Mouse (Mus musculus) olfactory bulb, adult 2 months (tissue): ENCODE results near the gene C330007P06Rik. TPM values are rescaled to one million over a fixed set of nuclear protein-coding genes. Genes with fewer than 3 reads are reported as not detected.

ENCODE experiments used
- H3K27ac ChIP-seq: fragments of 200-500 bp; 2 replicates; pipeline ENCODE4 v1.5.1; 2012; ENCODE audit warnings: low read depth, low read length; ENCODE audit not compliant: insufficient read depth
- H3K4me1 ChIP-seq: fragments of 200-500 bp; 2 replicates; pipeline ENCODE4 v1.6.1; 2012; ENCODE audit warnings: low read length; ENCODE audit not compliant: control insufficient read depth, insufficient read depth
- H3K4me3 ChIP-seq: fragments of 200-500 bp; 2 replicates; pipeline ENCODE4 v1.5.1; 2012; ENCODE audit warnings: mild to moderate bottlenecking, low read depth, low read length, moderate library complexity; ENCODE audit not compliant: insufficient read depth
- CTCF ChIP-seq: fragments of 200-500 bp; IDR thresholded peaks from 2 replicates; pipeline ENCODE4 v1.5.1; 2012; ENCODE audit warnings: low read depth, mild to moderate bottlenecking, low read length, moderate library complexity; ENCODE audit not compliant: insufficient read depth
- POLR2A ChIP-seq: fragments of 200-500 bp; IDR thresholded peaks from 2 replicates; pipeline ENCODE4 v1.6.1; 2012; ENCODE audit warnings: mild to moderate bottlenecking, low read depth, low read length, moderate library complexity; ENCODE audit not compliant: insufficient read depth
- WGBS: fragments of 180-500 bp; shearing (Covaris S2); methylation state at CpG from one replicate; pipeline ENCODE4 v1.1.7; 2018; 5-methylcytosine and 5-hydroxymethylcytosine counted together
- polyA plus RNA-seq: library from polyadenylated mRNA; stranded (reverse); fragments of >200 nt; gene quantifications from 2 replicates; pipeline ENCODE4 v1.2.4, GENCODE M21; 2012; ENCODE audit warnings: low replicate concordance; ENCODE audit not compliant: missing spikeins, insufficient read depth, insufficient read length

C330007P06Rik gene
- polyA plus RNA-seq, 1 experiment: not detected

DNA sequence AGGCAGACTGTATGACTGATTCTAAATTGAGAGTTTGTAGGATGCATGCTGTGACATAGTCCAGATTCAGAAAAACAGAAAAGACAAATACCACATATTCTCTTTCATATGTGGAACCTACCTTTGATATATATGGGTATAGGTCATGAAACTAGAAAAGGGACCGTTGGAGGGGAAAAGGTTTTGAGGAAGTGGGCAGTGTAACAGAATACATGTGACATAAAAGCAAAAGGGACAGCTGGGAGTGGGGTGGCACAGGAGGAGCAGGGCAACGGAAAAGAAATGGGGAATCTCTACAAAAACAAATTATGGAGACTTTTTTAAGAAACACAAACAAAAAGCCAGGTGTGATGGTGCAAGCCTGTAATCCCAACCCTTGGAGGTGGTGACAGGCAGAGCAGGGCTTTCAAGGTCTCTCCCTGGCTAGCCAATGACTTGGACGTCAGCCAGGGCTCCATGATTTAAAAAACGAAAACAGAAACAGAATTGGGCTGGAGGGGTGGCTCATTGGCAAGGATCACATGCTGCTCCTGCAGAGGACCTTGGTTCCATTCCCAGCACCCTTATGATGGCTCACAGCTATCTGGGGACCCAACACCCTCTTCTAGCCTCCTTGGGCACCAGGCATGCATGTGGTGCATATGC lies 30.4 kb downstream of the C330007P06Rik start:
- Histone ChIP-seq H3K4me3 (no peak overlapping the region), H3K4me1 (no peaks in the 10 kb centered on the region), H3K27ac (no peak overlapping the region)
- no peak for TF ChIP-seq CTCF
- TF ChIP-seq POLR2A: no peak
- 57% methylated on average over 4 of the region's 4 CpGs for WGBS

DNA sequence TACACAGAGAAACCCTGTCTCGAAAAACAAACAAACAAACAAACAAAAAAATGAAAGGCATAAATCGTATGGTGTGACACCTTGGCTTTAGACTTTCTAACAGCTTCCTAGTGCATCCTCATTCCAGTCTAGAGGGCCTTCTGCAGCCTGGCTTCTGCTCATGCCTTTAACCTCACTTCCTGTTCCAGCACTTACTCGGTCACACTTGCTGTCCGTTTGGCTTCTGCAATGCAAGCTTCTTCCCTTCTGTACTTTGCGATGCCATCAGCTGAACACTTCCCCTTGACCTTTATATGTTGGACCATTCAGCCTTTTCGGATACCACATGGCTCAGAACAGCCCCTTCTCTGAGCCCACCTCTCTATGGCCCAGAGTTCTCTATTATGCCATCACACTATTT lies 32.2 kb downstream of the C330007P06Rik start:
- Histone ChIP-seq H3K27ac (no peak overlapping the region), H3K4me3 (no peak overlapping the region), H3K4me1 (no peaks in the 10 kb centered on the region)
- WGBS: 90% methylated on average over 6 of the region's 6 CpGs
- TF ChIP-seq CTCF (no peak), POLR2A (no peak)

DNA sequence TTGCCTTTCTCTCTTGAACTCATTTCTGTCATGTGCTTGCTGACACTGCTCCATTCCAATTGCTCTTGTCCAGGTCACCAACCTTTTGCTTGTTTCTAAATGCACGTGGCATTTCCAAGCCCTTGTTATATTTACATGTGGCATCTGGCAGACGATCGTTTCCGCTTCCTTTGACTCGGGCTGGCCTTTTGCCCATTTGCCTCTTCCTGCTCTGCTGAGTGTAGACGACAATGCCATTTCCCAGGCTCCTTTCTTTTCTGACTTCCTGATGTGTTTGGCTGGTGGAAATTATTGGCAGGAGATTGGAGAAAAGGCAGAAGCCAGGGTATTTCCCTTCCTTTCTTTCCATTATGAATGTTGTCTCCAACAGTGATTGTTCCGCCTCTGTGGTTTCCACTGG lies 34.5 kb downstream of the C330007P06Rik start:
- Histone ChIP-seq H3K27ac (no peak overlapping the region), H3K4me1 (no peaks in the 10 kb centered on the region), H3K4me3 (no peak overlapping the region)
- 46% methylated on average over 7 of the region's 7 CpGs for WGBS
- TF ChIP-seq CTCF (no peak), POLR2A (no peak)

DNA sequence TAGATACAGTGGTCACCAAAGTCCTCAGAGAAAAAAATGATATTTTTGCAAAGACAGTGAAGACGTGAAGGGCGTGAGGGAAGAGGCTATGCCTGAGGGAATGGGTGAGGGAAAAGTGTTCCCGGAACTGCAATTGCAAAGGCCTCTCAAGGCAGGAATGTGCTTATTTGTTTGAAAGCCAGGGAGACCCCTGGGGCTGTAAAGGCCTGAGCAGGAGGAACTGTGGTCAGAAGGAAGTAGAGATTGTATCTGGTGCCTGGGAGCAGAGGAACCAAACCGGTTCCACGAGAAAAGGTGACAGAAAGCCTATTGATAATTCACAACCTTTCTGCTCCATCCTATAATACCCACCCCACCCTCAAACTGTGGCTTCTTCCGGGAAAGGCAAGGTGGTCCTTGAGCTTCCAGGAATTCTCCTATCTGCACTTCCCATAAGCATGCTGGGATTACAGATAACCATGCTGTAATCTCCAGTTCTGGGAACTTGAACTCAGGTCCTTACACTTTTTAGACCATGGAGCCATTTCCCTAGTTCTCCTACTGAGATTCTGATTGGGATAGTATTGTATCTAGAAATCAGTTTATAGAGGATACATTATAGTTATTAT lies 36.7 kb downstream of the C330007P06Rik start:
- TF ChIP-seq POLR2A (no peak), CTCF (no peak)
- Histone ChIP-seq H3K4me3 (no peak overlapping the region), H3K27ac (no peak overlapping the region), H3K4me1 (peaks cover 4% of the 10 kb centered on the region; the same call in 1 of the 2 replicates)
- 81% methylated on average over 6 of the region's 6 CpGs for WGBS

DNA sequence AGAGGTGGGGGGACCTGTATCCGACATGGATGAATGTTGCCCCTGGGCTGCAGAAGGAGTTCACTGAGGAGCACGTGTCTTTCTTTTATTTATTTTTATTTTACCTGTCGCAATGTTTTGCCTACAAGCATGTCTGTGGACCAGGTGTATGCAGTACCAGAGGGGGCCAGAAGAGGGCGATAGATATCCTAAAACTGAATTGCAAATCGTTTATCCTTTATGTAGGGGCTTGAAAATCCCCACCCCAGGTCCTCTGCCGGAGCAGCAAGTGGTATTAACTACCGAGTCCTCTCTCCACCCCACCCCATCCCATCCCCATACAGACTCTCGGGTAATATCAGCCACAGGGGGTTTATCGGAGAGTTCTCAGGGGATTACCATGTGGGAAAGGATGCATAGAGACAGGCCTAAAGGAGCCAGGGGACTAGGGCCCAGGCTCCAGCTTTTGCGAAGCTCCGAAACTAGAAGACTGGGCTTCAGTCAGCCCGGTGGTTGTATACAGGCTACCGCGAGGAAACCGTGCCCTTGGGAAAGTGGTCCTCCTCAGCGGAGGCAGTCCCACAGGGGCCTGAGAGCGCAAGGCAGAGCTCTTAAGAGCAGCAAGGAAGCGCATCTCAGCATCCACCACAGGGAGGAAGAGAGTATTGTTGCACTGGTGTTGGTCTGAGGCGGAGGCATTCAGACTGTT lies 40.4 kb downstream of the C330007P06Rik start:
- H3K4me3 ChIP-seq: no peak overlapping the region
- peaks cover 4% of the 10 kb centered on the region; the same call in 1 of the 2 replicates for H3K4me1 ChIP-seq
- H3K27ac ChIP-seq: no peak overlapping the region
- no peak for TF ChIP-seq CTCF
- no peak for TF ChIP-seq POLR2A
- WGBS: 26% methylated on average over 19 of the region's 19 CpGs

DNA sequence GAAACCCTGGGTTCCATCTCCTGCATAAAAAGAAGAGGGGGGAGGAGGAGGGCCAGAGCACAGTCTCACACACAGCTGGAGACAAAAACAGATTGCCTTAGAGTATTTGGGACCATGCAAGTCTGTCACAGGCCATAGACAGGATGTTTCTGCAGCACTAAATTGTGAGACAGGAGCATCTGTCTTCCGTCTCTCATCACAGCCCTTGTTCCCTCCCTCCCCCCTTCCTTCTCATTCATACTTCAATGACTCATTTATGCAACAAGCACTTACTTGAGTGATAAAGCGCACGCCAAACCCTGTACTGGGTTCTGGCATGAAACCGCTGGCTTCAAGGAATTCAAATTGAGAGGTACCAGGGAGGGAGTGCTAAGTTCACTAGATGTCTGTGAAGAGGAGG lies 42.3 kb downstream of the C330007P06Rik start:
- WGBS: 76% methylated on average over 4 of the region's 4 CpGs
- TF ChIP-seq POLR2A: no peak
- TF ChIP-seq CTCF: no peak
- H3K4me1 ChIP-seq: peaks cover 4% of the 10 kb centered on the region; the same call in 1 of the 2 replicates
- no peak overlapping the region for H3K4me3 ChIP-seq
- H3K27ac ChIP-seq: no peak overlapping the region

DNA sequence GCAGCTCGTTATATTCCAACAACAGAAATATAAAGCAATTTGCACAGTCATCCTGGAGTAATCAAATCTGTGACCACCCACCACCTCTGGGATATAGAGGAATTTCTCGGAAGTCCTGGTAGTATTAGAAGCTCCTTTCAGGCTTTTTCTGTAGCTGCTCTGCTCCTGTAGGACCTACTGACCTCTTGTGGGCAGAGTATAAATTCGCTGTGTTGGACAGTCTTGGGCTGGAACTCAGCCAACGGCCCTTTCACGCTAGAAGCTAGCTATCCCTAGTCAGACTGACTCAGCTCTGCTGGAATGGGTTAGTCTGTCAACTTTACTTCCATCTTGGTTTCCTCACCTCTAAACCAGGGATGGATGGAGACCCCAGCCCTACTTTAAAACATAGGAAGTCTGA lies 43.6 kb downstream of the C330007P06Rik start:
- Histone ChIP-seq H3K4me1 (peaks cover 4% of the 10 kb centered on the region; the same call in 1 of the 2 replicates), H3K27ac (no peak overlapping the region), H3K4me3 (no peak overlapping the region)
- 36% methylated on average over 5 of the region's 5 CpGs for WGBS
- TF ChIP-seq CTCF (no peak), POLR2A (no peak)

DNA sequence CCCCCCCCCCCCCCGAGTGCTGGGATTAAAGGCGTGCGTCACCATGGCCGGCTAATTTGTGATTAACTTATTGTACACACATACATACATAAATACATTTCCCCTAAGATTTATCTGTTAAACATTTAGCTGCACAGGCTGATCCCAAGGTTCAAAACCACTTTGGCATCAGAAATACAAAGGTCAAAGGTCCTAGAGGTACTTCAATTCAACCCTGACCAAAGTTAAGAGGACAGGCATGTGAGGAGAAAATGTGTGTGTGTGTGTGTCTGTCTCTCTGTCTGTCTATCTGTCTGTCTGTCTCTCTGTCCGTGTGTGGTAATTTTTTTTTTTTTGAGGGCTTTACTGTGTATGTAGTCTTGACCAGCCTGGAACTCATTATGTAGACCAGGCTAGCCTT lies 47.0 kb downstream of the C330007P06Rik start:
- no peaks in the 10 kb centered on the region for H3K4me1 ChIP-seq
- 99% methylated on average over 4 of the region's 5 CpGs for WGBS
- no peak overlapping the region for H3K4me3 ChIP-seq
- no peak overlapping the region for H3K27ac ChIP-seq
- no peak for TF ChIP-seq POLR2A
- TF ChIP-seq CTCF: no peak

DNA sequence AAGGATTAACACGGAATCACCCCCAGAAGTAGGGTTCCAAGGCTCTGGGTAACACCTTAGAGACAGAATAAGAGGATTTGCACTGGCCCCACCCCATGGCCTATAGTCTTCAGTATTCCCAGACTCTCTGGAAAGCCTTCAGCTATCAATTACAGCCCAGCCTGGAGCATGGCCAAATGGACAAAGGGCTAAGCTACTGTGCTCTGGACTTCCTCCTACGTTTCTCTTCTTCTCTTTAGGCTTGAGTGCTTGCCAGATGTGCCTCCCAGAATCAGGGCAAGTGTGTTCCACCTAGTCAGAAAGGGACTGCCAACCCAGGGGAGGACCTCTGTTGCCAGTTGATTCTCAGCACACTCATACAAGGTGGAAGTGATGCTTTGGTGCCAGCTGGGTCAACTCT lies 48.9 kb downstream of the C330007P06Rik start:
- TF ChIP-seq POLR2A (no peak), CTCF (no peak)
- H3K27ac ChIP-seq: no peak overlapping the region
- H3K4me1 ChIP-seq: no peaks in the 10 kb centered on the region
- WGBS: 63% methylated on average over 2 of the region's 2 CpGs
- no peak overlapping the region for H3K4me3 ChIP-seq
